Mouse (Mus musculus) lung, adult 2 months (tissue): ENCODE data around the gene Ghr.

ENCODE experiments used
- CTCF ChIP-seq: fragments of 200-500 bp; IDR thresholded peaks from 2 replicates; pipeline ENCODE4 v1.5.1; 2011; ENCODE audit warnings: mild to moderate bottlenecking, low read length, control low read depth; ENCODE audit not compliant: insufficient read depth
- POLR2A ChIP-seq: fragments of 200-500 bp; IDR thresholded peaks from 2 replicates; pipeline ENCODE4 v1.6.1; 2011; ENCODE audit warnings: low read depth, mild to moderate bottlenecking, control low read depth, low read length, borderline replicate concordance; ENCODE audit errors: extremely low read depth

- TF ChIP-seq POLR2A (no peak), CTCF (no peak)
These were observed 127.7 kb downstream of the Ghr start for GRCm38 (mm10) chr15:3455572-3455971.
